Mouse (Mus musculus) lung, postnatal 0 days (tissue): ENCODE results near the gene Cyba.

Source experiments
- CTCF ChIP-seq: IDR thresholded peaks from 2 replicates; pipeline ENCODE4 v1.5.1; 2016; ENCODE audit warnings: antibody characterized with exemption, mild to moderate bottlenecking
- EP300 ChIP-seq: IDR thresholded peaks from 2 replicates; pipeline ENCODE4 v1.6.1; 2016; ENCODE audit warnings: antibody characterized with exemption, mild to moderate bottlenecking, control low read depth

GRCm38 (mm10) chr8:122375320-122375719 is 57.4 kb downstream of the Cyba start:
- no peak for TF ChIP-seq CTCF
- TF ChIP-seq EP300: no peak
